Mouse (Mus musculus) CH12.LX (cell line): ENCODE results near the gene Trim66. TPM values are rescaled to one million over a fixed set of nuclear protein-coding genes. Genes with fewer than 3 reads are reported as not detected.
A peak's percentile ranks its signal among the peaks of the same experiment; 100 is the strongest.

Experiments
- DNase-seq: peaks from one replicate; pipeline ENCODE4 v3.0.0-alpha.2; 2013; ENCODE audit errors: extremely low read depth
- H3K27ac ChIP-seq: 2 replicates; pipeline ENCODE4 v1.5.1; 2012; ENCODE audit warnings: low read depth, mild to moderate bottlenecking, control low read depth, moderate library complexity; ENCODE audit not compliant: insufficient read depth
- H3K27me3 ChIP-seq: replicated peaks from 2 replicates; pipeline ENCODE3; 2012; ENCODE audit warnings: inconsistent platforms
- H3K36me3 ChIP-seq, 2 experiments: replicated peaks in 1 of 2; 2 replicates each; pipeline versions ENCODE3 to v1.6.1; 2012; ENCODE audit warnings: inconsistent platforms in 1 of 2, low read length in 1 of 2, mild to moderate bottlenecking in 1 of 2, mixed read lengths in 1 of 2, moderate library complexity in 1 of 2; ENCODE audit not compliant: control insufficient read depth in 1 of 2, insufficient read depth in 1 of 2
- H3K4me1 ChIP-seq, 2 experiments: 2 replicates each; pipeline ENCODE4 v1.6.1; 2012; ENCODE audit warnings: inconsistent platforms in 1 of 2, moderate library complexity in 1 of 2; ENCODE audit not compliant: insufficient read depth in 2 of 2, control insufficient read depth in 1 of 2
- H3K4me2 ChIP-seq: 2 replicates; pipeline ENCODE4 v1.6.1; 2012; ENCODE audit warnings: low read depth, mild to moderate bottlenecking, control low read depth; ENCODE audit not compliant: poor library complexity, insufficient read depth, severe bottlenecking
- H3K4me3 ChIP-seq, 3 experiments: fragments of 150-350 bp in 1 of 3; sonication (generic) in 1 of 3; replicated peaks in 1 of 3; 2 replicates each; pipeline versions ENCODE3 to v1.5.1; 2011 to 2012; ENCODE audit warnings: low read depth in 2 of 3, low read length in 2 of 3, mild to moderate bottlenecking in 2 of 3, moderate library complexity in 2 of 3, control low read depth in 1 of 3, improper control_type of control experiment in 1 of 3, inconsistent platforms in 1 of 3, mixed read lengths in 1 of 3; ENCODE audit not compliant: poor library complexity in 1 of 3
- H3K79me2 ChIP-seq: replicated peaks from 2 replicates; pipeline ENCODE4 v1.6.1; 2012; ENCODE audit warnings: mild to moderate bottlenecking, moderate library complexity; ENCODE audit not compliant: control insufficient read depth, poor library complexity, insufficient read depth, severe bottlenecking; ENCODE audit errors: extremely low read depth
- H3K9ac ChIP-seq: 2 replicates; pipeline ENCODE4 v1.6.1; 2012; ENCODE audit warnings: low read depth, mild to moderate bottlenecking, control low read depth, moderate library complexity; ENCODE audit not compliant: insufficient read depth
- H3K9me3 ChIP-seq: replicated peaks from 2 replicates; pipeline ENCODE3; 2012; ENCODE audit warnings: low read length, inconsistent platforms, mixed read lengths
- CHD1 ChIP-seq: IDR thresholded peaks from 2 replicates; pipeline ENCODE4 v1.6.1; 2012; ENCODE audit warnings: low read depth, low read length, improper control_type of control experiment, inconsistent platforms
- CHD2 ChIP-seq: IDR thresholded peaks from 2 replicates; pipeline ENCODE4 v1.6.1; 2011; ENCODE audit warnings: low read length, improper control_type of control experiment
- ETS1 ChIP-seq: conservative IDR thresholded peaks from 2 replicates; pipeline ENCODE4 v1.6.1; 2012; ENCODE audit warnings: low read depth, mild to moderate bottlenecking, inconsistent platforms, low read length, improper control_type of control experiment, moderate library complexity
- IRF4 ChIP-seq: IDR thresholded peaks from 2 replicates; pipeline ENCODE4 v1.6.1; 2014; ENCODE audit warnings: low read depth, mild to moderate bottlenecking, inconsistent platforms, low read length, improper control_type of control experiment
- KAT2A ChIP-seq: IDR thresholded peaks from 2 replicates; pipeline ENCODE4 v1.6.1; 2012; ENCODE audit warnings: low read length, improper control_type of control experiment, inconsistent platforms; ENCODE audit not compliant: insufficient replicate concordance
- MAX ChIP-seq: IDR thresholded peaks from 2 replicates; pipeline ENCODE4 v1.6.1; 2011; ENCODE audit warnings: low read length, improper control_type of control experiment
- MAZ ChIP-seq: IDR thresholded peaks from 2 replicates; pipeline ENCODE4 v1.6.1; 2012; ENCODE audit warnings: low read depth, mild to moderate bottlenecking, inconsistent platforms, low read length, improper control_type of control experiment, moderate library complexity
- MYC ChIP-seq: IDR thresholded peaks from 2 replicates; pipeline ENCODE4 v1.6.1; 2011; ENCODE audit warnings: low read depth, mild to moderate bottlenecking, improper control_type of control experiment, low read length
- NELFE ChIP-seq: IDR thresholded peaks from 2 replicates; pipeline ENCODE4 v1.6.1; 2011; ENCODE audit warnings: low read depth, low read length, improper control_type of control experiment
- RCOR1 ChIP-seq: conservative IDR thresholded peaks from 2 replicates; pipeline ENCODE4 v1.6.1; 2012; ENCODE audit warnings: low read depth, mild to moderate bottlenecking, inconsistent platforms, low read length, improper control_type of control experiment
- SIN3A ChIP-seq: IDR thresholded peaks from 2 replicates; pipeline ENCODE4 v1.6.1; 2012; ENCODE audit warnings: low read length, improper control_type of control experiment, inconsistent platforms
- ZMIZ1 ChIP-seq: IDR thresholded peaks from 2 replicates; pipeline ENCODE4 v1.6.1; 2012; ENCODE audit warnings: low read depth, mild to moderate bottlenecking, inconsistent platforms, low read length, improper control_type of control experiment
- dilution Hi-C: fragments of 300-500 bp; cut with MboI; formaldehyde crosslinking; loops from 2 replicates; pipeline ENCODE4 v1.14.3; 2020; ENCODE audit warnings: low sequenced_read_pairs; ENCODE audit not compliant: extremely low pct_unique_long_range_greater_than_20kb, extremely low pct_ligation_motif_present
- in situ Hi-C: fragments of 300-500 bp; cut with MboI; formaldehyde crosslinking; loops from 3 replicates; pipeline ENCODE4 v1.14.3; 2019; ENCODE audit warnings: low sequenced_read_pairs, low pct_ligation_motif_present, low pct_unique_long_range_greater_than_20kb, mixed read lengths
- polyA plus RNA-seq: library from polyadenylated mRNA; unstranded; fragments of >175 nt; gene quantifications from 2 replicates; pipeline ENCODE4 v1.2.1, GENCODE M21; 2012; ENCODE audit warnings: low read depth; ENCODE audit not compliant: insufficient read length
- total RNA-seq, 2 experiments: library from RNA; depleted of rRNA; stranded (reverse); fragments of 300-350 nt in 1 of 2; fragments of >200 nt in 1 of 2; gene quantifications; 2 replicates each; pipeline ENCODE4 v1.2.3; 2012 to 2014

The Trim66 gene
- total and polyA plus RNA-seq, 3 experiments = 0.08 to 0.67 (median 0.12) TPM

GRCm38 (mm10) chr7:109522084-109522483 lies 14.2 kb upstream of the Trim66 start:
- no peaks in the 10 kb centered on the region for H3K9me3 ChIP-seq
- in situ Hi-C loops (loop anchor here (10.0 kb wide), 1 partner anchor 183 kb away; the partner anchor contains the start of genes Akip1 and St5), dilution Hi-C loops (no loop called here)
- H3K4me2 ChIP-seq = peak overlapping the region; percentile 92; the same call in 1 of the 2 replicates
- TF ChIP-seq KAT2A = 0 out of 2 replicates have a peak, but pooled peaks have one; percentile 25
- TF ChIP-seq SIN3A = peak; percentile 60; the same call in 1 of the 2 replicates
- 0 out of 2 replicates have a peak, but pooled peaks have one; percentile 13 for TF ChIP-seq NELFE
- TF ChIP-seq CHD1 = peak; percentile 73; the same call in 1 of the 2 replicates
- 0 out of 2 replicates have a peak, but pooled peaks have one; percentile 49 for TF ChIP-seq RCOR1
- no peak; the same call in 1 of the 2 replicates for TF ChIP-seq ZMIZ1
- TF ChIP-seq IRF4 = no peak
- TF ChIP-seq MYC = 0 out of 2 replicates have a peak, but pooled peaks have one; percentile 9
- peak; percentile 32; the same call in 1 of the 2 replicates for TF ChIP-seq MAX
- TF ChIP-seq, all 38 proteins: peak for 7
- H3K4me1 ChIP-seq = peaks cover 4 to 46% of the 10 kb centered on the region in 2 experiments; a peak in 3 of 4 replicates
- H3K79me2 ChIP-seq = peaks cover 36% of the 10 kb centered on the region
- H3K4me3 ChIP-seq = peak overlapping the region in 1 of 3 experiments; percentile 47
- H3K36me3 ChIP-seq = peaks cover 52 to 69% of the 10 kb centered on the region in 2 experiments
- H3K27me3 ChIP-seq = no peaks in the 10 kb centered on the region
- H3K27ac ChIP-seq = no peak overlapping the region
- peak overlapping the region; percentile 94; the same call in 1 of the 2 replicates for H3K9ac ChIP-seq
- no peak for DNase-seq

GRCm38 (mm10) chr7:109519936-109520335 lies 12.0 kb upstream of the Trim66 start:
- Histone ChIP-seq H3K27me3 (no peaks in the 10 kb centered on the region), H3K9ac (peak overlapping the region; percentile 94), H3K4me3 (peak overlapping the region; percentile 78 to 100 (median 97)), H3K9me3 (no peaks in the 10 kb centered on the region), H3K4me1 (peaks cover 4 to 58% of the 10 kb centered on the region in 2 experiments; a peak in 3 of 4 replicates), H3K36me3 (peaks cover 47 to 52% of the 10 kb centered on the region in 2 experiments), H3K27ac (peak overlapping the region; percentile 80), H3K79me2 (peaks cover 36% of the 10 kb centered on the region), H3K4me2 (peak overlapping the region; percentile 92)
- DNase-seq = no peak
- in situ Hi-C loops (loop anchor here (10.0 kb wide), 1 partner anchor 185 kb away; the partner anchor contains the start of genes Akip1 and St5), dilution Hi-C loops (no loop called here)
- TF ChIP-seq CHD2 (no peak), IRF4 (no peak), MAZ (no peak), CHD1 (no peak; the same call in 1 of the 2 replicates), MAX (no peak), ETS1 (no peak)
